Mouse (Mus musculus) heart, embryonic 11.5 days (tissue): ENCODE measurements at regions not wholly inside any gene's neighbourhood (a gene's known extent, or its start where the extent isn't known, plus 50 kb on each side); places are given as distances from the start of the nearest gene placed in this dataset.
"Not testable (repeated sequence)": the region's sequence is repeated elsewhere in the genome, so short reads cannot be mapped to it uniquely, and the experiment has no call there.

Source experiments
- ATAC-seq: fragments of 200-750 bp; cut with Nextera tagmentation; replicated peaks from 2 replicates; pipeline ENCODE4 v1.8.0; 2017; ENCODE audit warnings: moderate library complexity; ENCODE audit not compliant: insufficient number of reproducible peaks, low FRiP score, low TSS enrichment
- H3K27ac ChIP-seq: fragments of 300-500 bp; sonication (generic); 2 replicates; pipeline ENCODE4 v1.5.1; 2014; ENCODE audit warnings: mild to moderate bottlenecking, low read depth, low read length
- H3K27me3 ChIP-seq: fragments of 300-500 bp; sonication (generic); 2 replicates; pipeline ENCODE4 v1.6.1; 2014; ENCODE audit warnings: mild to moderate bottlenecking, low read length, mixed read lengths; ENCODE audit not compliant: control insufficient read depth, insufficient read depth
- H3K36me3 ChIP-seq: fragments of 300-500 bp; sonication (generic); 2 replicates; pipeline ENCODE4 v1.6.1; 2014; ENCODE audit warnings: mild to moderate bottlenecking, low read length, moderate library complexity, mixed read lengths; ENCODE audit not compliant: control insufficient read depth, insufficient read depth
- H3K4me1 ChIP-seq: fragments of 300-500 bp; sonication (generic); 2 replicates; pipeline ENCODE4 v1.6.1; 2014; ENCODE audit warnings: low read length; ENCODE audit not compliant: control insufficient read depth, insufficient read depth
- H3K4me2 ChIP-seq: fragments of 300-500 bp; sonication (generic); 2 replicates; pipeline ENCODE4 v1.6.1; 2014; ENCODE audit warnings: mild to moderate bottlenecking, moderate library complexity
- H3K4me3 ChIP-seq: fragments of 300-500 bp; sonication (generic); 2 replicates; pipeline ENCODE4 v1.5.1; 2014; ENCODE audit warnings: low read depth, low read length
- H3K9ac ChIP-seq: fragments of 300-500 bp; sonication (generic); 2 replicates; pipeline ENCODE4 v1.6.1; 2014; ENCODE audit warnings: mild to moderate bottlenecking, low read depth, low read length, moderate library complexity
- H3K9me3 ChIP-seq: fragments of 300-500 bp; sonication (generic); replicated peaks from 2 replicates; pipeline ENCODE4 v1.6.1; 2016; ENCODE audit warnings: low read length; ENCODE audit not compliant: control insufficient read depth
- WGBS: fragments of 180-500 bp; shearing (Covaris S2); extraction: QIAGEN DNeasy Blood & Tissue Kit; methylation state at CpG from one replicate; pipeline ENCODE4 v1.1.7; 2014; ENCODE audit not compliant: insufficient replicate concordance; 5-methylcytosine and 5-hydroxymethylcytosine counted together

- Histone ChIP-seq H3K36me3 (no peaks in the 10 kb centered on the region), H3K27ac (no peak overlapping the region), H3K4me2 (no peak overlapping the region), H3K9ac (no peak overlapping the region), H3K27me3 (no peaks in the 10 kb centered on the region; the same call in 1 of the 2 replicates), H3K4me3 (no peak overlapping the region), H3K4me1 (no peaks in the 10 kb centered on the region), H3K9me3 (no peaks in the 10 kb centered on the region)
- ATAC-seq: no peak
- 68% methylated on average over 7 of the region's 7 CpGs for WGBS
Observed at GRCm38 (mm10) chr4:143055371-143055770, 157.4 kb downstream of the Prdm2 start.

GRCm38 (mm10) chr4:143053029-143053428 is 159.8 kb downstream of the Prdm2 start:
- ATAC-seq: no peak
- WGBS: 85% methylated on average over 5 of the region's 5 CpGs

GRCm38 (mm10) chr4:143051205-143051604 is 161.6 kb downstream of the Prdm2 start:
- Histone ChIP-seq H3K27me3 (no peaks in the 10 kb centered on the region), H3K9ac (no peak overlapping the region), H3K4me2 (no peak overlapping the region), H3K36me3 (no peaks in the 10 kb centered on the region), H3K4me1 (no peaks in the 10 kb centered on the region), H3K4me3 (no peak overlapping the region), H3K9me3 (no peaks in the 10 kb centered on the region), H3K27ac (no peak overlapping the region)
- no peak for ATAC-seq
- WGBS: 87% methylated on average over 1 of the region's 1 CpGs

More at GRCm38 (mm10) chr4:143053029-143053428, 159.8 kb downstream of the Prdm2 start:
- H3K4me1 ChIP-seq: no peaks in the 10 kb centered on the region
- no peaks in the 10 kb centered on the region; the same call in 1 of the 2 replicates for H3K27me3 ChIP-seq
- no peaks in the 10 kb centered on the region for H3K36me3 ChIP-seq
- no peak overlapping the region for H3K4me2 ChIP-seq
- no peaks in the 10 kb centered on the region for H3K9me3 ChIP-seq
- no peak overlapping the region for H3K27ac ChIP-seq
- no peak overlapping the region for H3K4me3 ChIP-seq
- no peak overlapping the region for H3K9ac ChIP-seq

- Histone ChIP-seq H3K9ac (no peak overlapping the region), H3K4me3 (no peak overlapping the region), H3K4me2 (no peak overlapping the region), H3K27me3 (no peaks in the 10 kb centered on the region), H3K9me3 (no peaks in the 10 kb centered on the region), H3K27ac (no peak overlapping the region), H3K36me3 (no peaks in the 10 kb centered on the region), H3K4me1 (no peaks in the 10 kb centered on the region)
- no peak for ATAC-seq
- 38% methylated on average over 7 of the region's 7 CpGs for WGBS
Observed at GRCm38 (mm10) chr4:143045245-143045644, 167.6 kb downstream of the Prdm2 start.

GRCm38 (mm10) chr4:143042806-143043205 is 170.0 kb downstream of the Prdm2 start:
- Histone ChIP-seq H3K4me1 (no peaks in the 10 kb centered on the region), H3K9me3 (no peaks in the 10 kb centered on the region), H3K36me3 (no peaks in the 10 kb centered on the region), H3K9ac (no peak overlapping the region), H3K27ac (no peak overlapping the region), H3K4me3 (no peak overlapping the region), H3K27me3 (no peaks in the 10 kb centered on the region), H3K4me2 (no peak overlapping the region)
- no peak for ATAC-seq
- 53% methylated on average over 6 of the region's 6 CpGs for WGBS

- WGBS: 71% methylated on average over 9 of the region's 9 CpGs
- Histone ChIP-seq H3K36me3 (no peaks in the 10 kb centered on the region), H3K9me3 (no peaks in the 10 kb centered on the region), H3K4me1 (no peaks in the 10 kb centered on the region), H3K9ac (no peak overlapping the region), H3K4me3 (no peak overlapping the region), H3K4me2 (no peak overlapping the region), H3K27ac (no peak overlapping the region), H3K27me3 (peaks cover 3% of the 10 kb centered on the region; the same call in 1 of the 2 replicates)
- no peak for ATAC-seq
Observed at GRCm38 (mm10) chr4:143038626-143039025, 174.2 kb downstream of the Prdm2 start.

- H3K4me1 ChIP-seq: no peaks in the 10 kb centered on the region
- no peaks in the 10 kb centered on the region for H3K9me3 ChIP-seq
- no peak overlapping the region for H3K4me2 ChIP-seq
- WGBS: 64% methylated on average over 4 of the region's 4 CpGs
- no peaks in the 10 kb centered on the region for H3K36me3 ChIP-seq
- peaks cover 3% of the 10 kb centered on the region; the same call in 1 of the 2 replicates for H3K27me3 ChIP-seq
- no peak for ATAC-seq
- H3K9ac ChIP-seq: no peak overlapping the region
- H3K4me3 ChIP-seq: no peak overlapping the region
- no peak overlapping the region for H3K27ac ChIP-seq
Observed at GRCm38 (mm10) chr4:143036704-143037103, 176.1 kb downstream of the Prdm2 start.

- H3K36me3 ChIP-seq, H3K27me3 ChIP-seq, H3K9ac ChIP-seq, ATAC-seq, H3K4me3 ChIP-seq, H3K4me2 ChIP-seq, H3K4me1 ChIP-seq, H3K9me3 ChIP-seq, H3K27ac ChIP-seq: not testable (repeated sequence)
- 62% methylated on average over 2 of the region's 2 CpGs for WGBS
Observed at GRCm38 (mm10) chr4:143035089-143035488, 177.7 kb downstream of the Prdm2 start.

GRCm38 (mm10) chr4:143034324-143034723 is 178.5 kb downstream of the Prdm2 start:
- H3K9me3 ChIP-seq, H3K27ac ChIP-seq, H3K4me3 ChIP-seq, H3K36me3 ChIP-seq, ATAC-seq, H3K4me1 ChIP-seq, H3K27me3 ChIP-seq, H3K9ac ChIP-seq, H3K4me2 ChIP-seq: not testable (repeated sequence)
- WGBS: 77% methylated on average over 2 of the region's 2 CpGs
